Mouse (Mus musculus) C2C12 (cell line): ENCODE results near the gene Adarb2.

Experiments used
- CEBPB ChIP-seq: IDR thresholded peaks from one replicate; pipeline ENCODE4 v1.6.1; 2011; ENCODE audit warnings: low read depth, mild to moderate bottlenecking, control low read depth, moderate library complexity
- CTCF ChIP-seq: IDR thresholded peaks from one replicate; pipeline ENCODE4 v1.5.1; 2011; ENCODE audit not compliant: control insufficient read depth, insufficient read depth, insufficient read length
- MAX ChIP-seq: IDR thresholded peaks from one replicate; pipeline ENCODE4 v1.6.1; 2011; ENCODE audit warnings: mild to moderate bottlenecking, control low read depth
- MYOD1 ChIP-seq: IDR thresholded peaks from one replicate; pipeline ENCODE4 v1.6.1; 2011; ENCODE audit warnings: low read depth; ENCODE audit not compliant: control insufficient read depth, insufficient read length
- MYOG ChIP-seq: IDR thresholded peaks from one replicate; pipeline ENCODE4 v1.6.1; 2011; ENCODE audit not compliant: control insufficient read depth, insufficient read length; ENCODE audit errors: extremely low read depth
- USF1 ChIP-seq: IDR thresholded peaks from one replicate; pipeline ENCODE4 v1.6.1; 2011; ENCODE audit warnings: low read depth, mild to moderate bottlenecking, control low read depth, moderate library complexity

DNA sequence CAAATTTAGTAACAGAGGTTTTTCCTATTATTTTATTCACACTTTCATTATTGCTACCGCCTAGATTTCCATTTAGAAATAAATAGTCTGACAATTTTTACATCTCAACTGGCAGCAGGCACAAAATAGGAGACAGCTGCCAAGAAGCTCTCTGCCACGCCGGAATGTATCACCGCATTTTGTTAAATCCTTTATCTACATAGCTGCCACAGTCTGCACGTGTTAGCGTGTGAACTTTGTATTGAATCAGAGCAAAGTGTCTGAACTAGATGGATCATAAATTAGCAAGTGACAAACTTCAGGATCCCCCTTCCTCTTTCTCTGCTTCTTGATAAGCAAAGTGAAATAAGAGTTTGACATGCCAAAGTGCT is 395.0 kb downstream of the Adarb2 start:
- no peak for TF ChIP-seq CTCF
- TF ChIP-seq CEBPB = no peak
- TF ChIP-seq MYOD1 = no peak
- TF ChIP-seq MAX = no peak
- TF ChIP-seq USF1 = no peak
- TF ChIP-seq MYOG = no peak
